Mouse (Mus musculus): ENCODE measurements around the gene Skap2. TPM values are rescaled to one million over a fixed set of nuclear protein-coding genes. Genes with fewer than 3 reads are reported as not detected.

The Skap2 gene
- total and polyA plus RNA-seq, 3 experiments, result 5.0 to 8.9 (median 8.6) TPM

GRCm38 (mm10) chr6:51850030-51850817, 162.1 kb downstream of the Skap2 start:
- Histone ChIP-seq H3K9ac (ENCODE audit: low read depth, low read length) (no peak overlapping the region), H3K4me3 (no peak overlapping the region), H3K36me3 (ENCODE audit: control insufficient read depth, insufficient read depth, low read length) (no peaks in the 10 kb centered on the region), H3K79me2 (replicated peaks; ENCODE audit: control insufficient read depth, insufficient read depth, low read length) (no peaks in the 10 kb centered on the region), H3K4me1 (ENCODE audit: control insufficient read depth, insufficient read depth, low read length) (no peaks in the 10 kb centered on the region), H3K27me3 (ENCODE audit: control insufficient read depth, insufficient read depth, low read length) (no peaks in the 10 kb centered on the region), H3K27ac (no peak overlapping the region)
- TF ChIP-seq POLR2A (IDR thresholded peaks at IDR 0.05; ENCODE audit: insufficient read depth, low read depth, low read length) (no peak), EP300 (IDR thresholded peaks at IDR 0.05; ENCODE audit: insufficient read depth, low read depth, low read length) (no peak), CTCF (IDR thresholded peaks at IDR 0.05) (no peak)
- 93% methylated on average over 13 of the region's 13 CpGs for WGBS
- intact Hi-C loops (cut with DNase I), result no loop called here
- DNase-seq, result no peak

GRCm38 (mm10) chr6:51849561-51849960, 162.8 kb downstream of the Skap2 start:
- TF ChIP-seq POLR2A (IDR thresholded peaks at IDR 0.05; ENCODE audit: insufficient read depth, low read depth, low read length), result no peak
- no peak for TF ChIP-seq EP300 (IDR thresholded peaks at IDR 0.05; ENCODE audit: insufficient read depth, low read depth, low read length)
- no peak for TF ChIP-seq CTCF (IDR thresholded peaks at IDR 0.05)
- no peak overlapping the region for H3K9ac ChIP-seq (ENCODE audit: low read depth, low read length)
- intact Hi-C loops (cut with DNase I), result no loop called here
- H3K4me3 ChIP-seq, result no peak overlapping the region
- H3K36me3 ChIP-seq (ENCODE audit: control insufficient read depth, insufficient read depth, low read length), result no peaks in the 10 kb centered on the region
- no peaks in the 10 kb centered on the region for H3K79me2 ChIP-seq (replicated peaks; ENCODE audit: control insufficient read depth, insufficient read depth, low read length)
- no peaks in the 10 kb centered on the region for H3K4me1 ChIP-seq (ENCODE audit: control insufficient read depth, insufficient read depth, low read length)
- 88% methylated on average over 10 of the region's 10 CpGs for WGBS
- H3K27me3 ChIP-seq (ENCODE audit: control insufficient read depth, insufficient read depth, low read length), result no peaks in the 10 kb centered on the region
- H3K27ac ChIP-seq, result no peak overlapping the region
- no peak for DNase-seq

GRCm38 (mm10) chr6:51844106-51844505, 168.2 kb downstream of the Skap2 start:
- Histone ChIP-seq H3K9ac (ENCODE audit: low read depth, low read length) (no peak overlapping the region), H3K36me3 (ENCODE audit: control insufficient read depth, insufficient read depth, low read length) (no peaks in the 10 kb centered on the region), H3K27me3 (ENCODE audit: control insufficient read depth, insufficient read depth, low read length) (no peaks in the 10 kb centered on the region), H3K79me2 (replicated peaks; ENCODE audit: control insufficient read depth, insufficient read depth, low read length) (no peaks in the 10 kb centered on the region), H3K27ac (no peak overlapping the region), H3K4me1 (ENCODE audit: control insufficient read depth, insufficient read depth, low read length) (no peaks in the 10 kb centered on the region), H3K4me3 (no peak overlapping the region)
- intact Hi-C loops (cut with DNase I), result no loop called here
- TF ChIP-seq CTCF (IDR thresholded peaks at IDR 0.05) (no peak), EP300 (IDR thresholded peaks at IDR 0.05; ENCODE audit: insufficient read depth, low read depth, low read length) (no peak), POLR2A (IDR thresholded peaks at IDR 0.05; ENCODE audit: insufficient read depth, low read depth, low read length) (no peak)
- WGBS, result 23% methylated on average over 11 of the region's 11 CpGs
- DNase-seq, result peak; percentile 4 to 28

- no peak for DNase-seq
- Histone ChIP-seq H3K79me2 (replicated peaks; ENCODE audit: control insufficient read depth, insufficient read depth, low read length) (no peaks in the 10 kb centered on the region), H3K27ac (no peak overlapping the region), H3K4me1 (ENCODE audit: control insufficient read depth, insufficient read depth, low read length) (no peaks in the 10 kb centered on the region), H3K27me3 (ENCODE audit: control insufficient read depth, insufficient read depth, low read length) (no peaks in the 10 kb centered on the region), H3K4me3 (no peak overlapping the region), H3K36me3 (ENCODE audit: control insufficient read depth, insufficient read depth, low read length) (no peaks in the 10 kb centered on the region), H3K9ac (ENCODE audit: low read depth, low read length) (no peak overlapping the region)
- intact Hi-C loops (cut with DNase I), result no loop called here
- TF ChIP-seq CTCF (IDR thresholded peaks at IDR 0.05) (no peak), POLR2A (IDR thresholded peaks at IDR 0.05; ENCODE audit: insufficient read depth, low read depth, low read length) (no peak), EP300 (IDR thresholded peaks at IDR 0.05; ENCODE audit: insufficient read depth, low read depth, low read length) (no peak)
- 89% methylated on average over 9 of the region's 9 CpGs for WGBS
These were observed 169.3 kb downstream of the Skap2 start for GRCm38 (mm10) chr6:51843081-51843480.

- Histone ChIP-seq H3K4me3 (no peak overlapping the region), H3K9ac (ENCODE audit: low read depth, low read length) (no peak overlapping the region), H3K27ac (no peak overlapping the region), H3K36me3 (ENCODE audit: control insufficient read depth, insufficient read depth, low read length) (no peaks in the 10 kb centered on the region), H3K4me1 (ENCODE audit: control insufficient read depth, insufficient read depth, low read length) (no peaks in the 10 kb centered on the region; the same call in 1 of the 2 replicates), H3K27me3 (ENCODE audit: control insufficient read depth, insufficient read depth, low read length) (no peaks in the 10 kb centered on the region), H3K79me2 (replicated peaks; ENCODE audit: control insufficient read depth, insufficient read depth, low read length) (no peaks in the 10 kb centered on the region)
- no peak for DNase-seq
- 78% methylated on average over 3 of the region's 3 CpGs for WGBS
- intact Hi-C loops (cut with DNase I), result no loop called here
- TF ChIP-seq POLR2A (IDR thresholded peaks at IDR 0.05; ENCODE audit: insufficient read depth, low read depth, low read length) (no peak), EP300 (IDR thresholded peaks at IDR 0.05; ENCODE audit: insufficient read depth, low read depth, low read length) (no peak), CTCF (IDR thresholded peaks at IDR 0.05) (peak; percentile 26)
These were observed 174.2 kb downstream of the Skap2 start for GRCm38 (mm10) chr6:51838177-51838576.

- no peak overlapping the region for H3K9ac ChIP-seq (ENCODE audit: low read depth, low read length)
- H3K4me1 ChIP-seq (ENCODE audit: control insufficient read depth, insufficient read depth, low read length), result no peaks in the 10 kb centered on the region; the same call in 1 of the 2 replicates
- H3K4me3 ChIP-seq, result no peak overlapping the region
- intact Hi-C loops (cut with DNase I), result no loop called here
- TF ChIP-seq EP300 (IDR thresholded peaks at IDR 0.05; ENCODE audit: insufficient read depth, low read depth, low read length), result no peak
- no peak for TF ChIP-seq CTCF (IDR thresholded peaks at IDR 0.05)
- no peak for TF ChIP-seq POLR2A (IDR thresholded peaks at IDR 0.05; ENCODE audit: insufficient read depth, low read depth, low read length)
- no peaks in the 10 kb centered on the region for H3K79me2 ChIP-seq (replicated peaks; ENCODE audit: control insufficient read depth, insufficient read depth, low read length)
- H3K36me3 ChIP-seq (ENCODE audit: control insufficient read depth, insufficient read depth, low read length), result no peaks in the 10 kb centered on the region
- H3K27me3 ChIP-seq (ENCODE audit: control insufficient read depth, insufficient read depth, low read length), result no peaks in the 10 kb centered on the region
- WGBS, result 62% methylated on average over 2 of the region's 2 CpGs
- no peak overlapping the region for H3K27ac ChIP-seq
- no peak for DNase-seq
These were observed 179.0 kb downstream of the Skap2 start for GRCm38 (mm10) chr6:51833362-51833761.

Measured in heart, adult 2 months (tissue).